6 mouse cellular contexts compared by ENCODE assay signal in genomic region chr2:3546055-3546454, GRCm38 (mm10). TPM values are rescaled to one million over a fixed set of nuclear protein-coding genes. Genes with fewer than 3 reads are reported as not detected.
"Had no signal": no experiment of that assay in that cellular context is flagged by ENCODE, and none has a peak within 500 bp of the region (broad histone marks: within the 10 kb centered on the region; RNA-seq: fewer than 3 reads in every experiment).

No protein-coding gene starts in this region.

- H3K9me3 ChIP-seq: limb, embryonic 15.5 days; midbrain, embryonic 10.5 days; midbrain, embryonic 15.5 days; neural tube, embryonic 12.5 days had no signal

- H3K27me3 ChIP-seq: limb, embryonic 15.5 days; midbrain, embryonic 15.5 days; neural tube, embryonic 12.5 days had no signal

- H3K36me3 ChIP-seq: limb, embryonic 15.5 days; midbrain, embryonic 10.5 days; midbrain, embryonic 15.5 days; neural tube, embryonic 12.5 days had no signal

- H3K4me3 ChIP-seq: limb, embryonic 15.5 days; midbrain, embryonic 10.5 days; midbrain, embryonic 15.5 days; neural tube, embryonic 12.5 days had no signal

- H3K9ac ChIP-seq: limb, embryonic 15.5 days; midbrain, embryonic 15.5 days; neural tube, embryonic 12.5 days had no signal

- H3K4me1 ChIP-seq: limb, embryonic 15.5 days; midbrain, embryonic 10.5 days; midbrain, embryonic 15.5 days; neural tube, embryonic 12.5 days had no signal

- H3K27ac ChIP-seq: limb, embryonic 15.5 days; midbrain, embryonic 10.5 days; midbrain, embryonic 15.5 days; neural tube, embryonic 12.5 days had no signal

- H3K4me2 ChIP-seq: limb, embryonic 15.5 days; midbrain, embryonic 15.5 days; neural tube, embryonic 12.5 days had no signal

RNA-seq across cellular contexts. Expression of gene Cdnf, which starts 33.2 kb away (rescaled TPM):
- total RNA-seq: monocyte, adult 5-6 weeks had no signal
- polyA plus RNA-seq: limb, embryonic 11.5 days had no signal
